Mouse (Mus musculus): ENCODE measurements around the gene Syn3.

The Syn3 gene

GRCm38 (mm10) chr10:86369346-86369745 is 129.3 kb downstream of the Syn3 start:
- no peak for DNase-seq (ENCODE audit: low read depth, low spot score)

DNA sequence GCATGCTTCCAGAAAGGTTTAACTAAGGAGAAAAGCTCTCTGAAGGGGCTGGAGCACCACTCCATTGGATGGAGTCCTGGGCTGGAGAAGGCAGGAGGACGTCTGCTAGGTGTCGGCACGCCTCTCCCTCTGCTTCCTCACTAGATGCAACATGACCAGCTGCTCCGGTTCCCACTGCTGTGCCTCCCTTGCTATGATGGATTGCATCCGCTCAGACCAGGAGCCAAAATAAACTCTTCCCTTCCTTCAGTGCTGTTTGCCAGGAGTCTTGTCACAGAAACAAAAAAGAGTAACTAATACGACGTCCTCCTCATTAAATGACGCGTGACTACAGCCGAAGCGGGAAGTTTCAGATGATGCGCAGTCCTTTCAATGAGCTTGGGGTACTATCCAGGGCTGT is 129.9 kb downstream of the Syn3 start:
- no peak for DNase-seq (ENCODE audit: low read depth, low spot score)

- no peak for DNase-seq (ENCODE audit: low read depth, low spot score)
Measured at GRCm38 (mm10) chr10:86367346-86367745, 131.3 kb downstream of the Syn3 start.

DNA sequence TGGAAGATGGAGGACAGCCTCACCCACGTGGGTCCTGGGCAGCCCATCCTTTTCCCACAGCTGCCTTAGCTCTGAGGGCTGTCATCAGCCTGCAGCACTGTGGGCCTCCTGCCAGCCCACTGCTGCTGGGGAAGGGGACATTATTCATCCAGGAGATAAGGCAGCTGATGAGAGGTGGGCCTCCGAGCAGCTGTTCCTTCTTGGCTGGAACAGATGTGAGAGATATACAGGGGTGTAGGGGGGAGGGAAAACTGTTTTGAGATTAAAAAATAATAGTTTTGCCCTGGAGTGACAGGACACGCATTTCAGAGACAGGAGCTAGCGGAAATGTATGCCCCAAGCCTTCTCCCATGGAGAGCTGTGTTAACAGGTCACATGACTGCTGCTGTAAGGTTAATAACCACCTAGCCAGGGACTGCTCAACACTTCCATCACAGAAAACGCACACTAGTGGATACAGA is 133.0 kb downstream of the Syn3 start:
- DNase-seq (ENCODE audit: low read depth, low spot score), result no peak

GRCm38 (mm10) chr10:86363669-86364309 is 134.9 kb downstream of the Syn3 start:
- no peak for DNase-seq (ENCODE audit: low read depth, low spot score)

- DNase-seq (ENCODE audit: low read depth, low spot score), result no peak
Measured at GRCm38 (mm10) chr10:86359699-86360098, 139.0 kb downstream of the Syn3 start.

DNA sequence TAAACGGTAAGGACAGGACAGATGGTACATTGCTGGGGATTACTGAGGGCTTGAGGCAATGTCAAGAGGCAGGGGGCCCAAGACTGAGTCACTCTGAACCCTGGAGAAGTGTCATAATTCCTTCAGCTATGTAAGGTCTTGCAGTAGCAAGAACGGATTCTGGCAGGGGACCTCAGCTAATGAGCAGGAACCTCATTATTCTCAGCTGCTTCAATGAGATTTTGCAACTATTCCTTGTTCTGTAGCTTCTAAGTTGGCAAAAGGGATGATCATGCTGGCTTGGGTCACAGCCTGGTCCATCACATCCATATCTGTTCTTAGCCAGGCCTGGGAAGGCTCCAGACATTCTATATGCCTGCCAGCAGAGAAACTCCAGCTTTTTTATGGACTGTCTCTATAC is 139.5 kb downstream of the Syn3 start:
- no peak for DNase-seq (ENCODE audit: low read depth, low spot score)

DNA sequence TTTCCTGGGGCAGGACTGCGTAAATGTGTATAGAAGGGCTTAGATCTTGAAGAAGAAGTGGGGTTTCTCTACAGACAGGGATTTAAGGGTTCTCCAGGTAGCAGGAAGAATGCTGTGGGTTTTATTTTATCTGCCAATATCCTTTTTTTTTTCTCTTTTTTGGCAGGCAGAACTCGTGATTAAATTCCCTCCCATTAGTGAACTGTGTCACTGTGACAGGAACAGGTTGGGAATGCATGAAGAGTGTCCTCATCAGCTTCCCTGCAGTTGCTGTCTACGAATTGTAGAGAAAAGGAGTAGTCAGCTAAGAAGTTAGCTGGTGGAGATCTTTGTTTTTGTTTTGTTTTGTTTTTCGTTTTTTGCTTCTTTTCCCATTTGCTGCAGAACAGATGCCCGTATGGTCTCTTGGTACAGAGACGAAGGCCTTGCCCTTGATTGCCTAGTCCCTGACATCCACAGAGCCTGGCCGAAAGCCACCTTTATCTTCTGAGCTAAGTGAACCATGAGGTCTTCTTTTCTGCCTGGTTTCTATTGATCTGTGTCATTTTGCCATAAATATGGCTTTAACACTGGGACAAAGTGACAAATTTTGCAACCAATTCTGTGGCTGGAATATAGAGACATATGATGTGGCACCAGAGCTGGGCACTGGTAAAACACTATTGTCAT is 140.3 kb downstream of the Syn3 start:
- no peak for DNase-seq (ENCODE audit: low read depth, low spot score)

DNA sequence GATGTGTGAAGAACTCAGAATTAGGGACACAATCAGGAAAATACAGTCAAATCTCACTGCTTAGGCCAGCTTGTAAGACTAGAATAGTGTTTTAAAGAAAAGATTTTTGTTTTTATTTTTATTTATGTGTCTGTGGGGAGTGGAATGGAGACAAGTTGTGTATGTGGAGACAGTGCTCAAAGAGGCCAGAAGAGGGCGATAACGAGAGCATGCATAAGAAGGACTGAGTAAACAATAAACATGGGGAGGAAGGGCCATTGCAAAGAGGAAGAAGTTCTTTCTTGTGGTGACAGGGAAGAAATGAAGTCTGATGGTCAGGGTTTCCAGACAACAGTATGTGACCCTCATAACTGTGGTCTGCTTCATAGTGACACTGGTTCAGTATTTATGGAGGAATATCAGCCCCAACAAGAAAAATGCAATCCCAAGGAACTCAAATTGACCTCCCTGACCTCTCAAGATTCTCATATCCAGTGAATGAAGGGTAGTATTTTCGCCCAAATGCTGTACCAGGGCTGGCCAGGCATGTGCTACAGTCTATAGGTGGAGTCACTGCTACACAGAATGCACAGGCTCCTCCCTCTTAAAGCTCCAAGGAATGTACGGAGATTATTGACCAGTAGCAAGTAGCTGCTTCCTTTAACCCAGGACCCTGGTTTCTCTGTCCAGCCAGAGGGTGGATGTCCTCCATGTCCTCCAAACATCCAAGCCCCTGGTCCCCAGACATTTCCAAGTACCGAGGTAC is 141.7 kb downstream of the Syn3 start:
- no peak for DNase-seq (ENCODE audit: low read depth, low spot score)

DNA sequence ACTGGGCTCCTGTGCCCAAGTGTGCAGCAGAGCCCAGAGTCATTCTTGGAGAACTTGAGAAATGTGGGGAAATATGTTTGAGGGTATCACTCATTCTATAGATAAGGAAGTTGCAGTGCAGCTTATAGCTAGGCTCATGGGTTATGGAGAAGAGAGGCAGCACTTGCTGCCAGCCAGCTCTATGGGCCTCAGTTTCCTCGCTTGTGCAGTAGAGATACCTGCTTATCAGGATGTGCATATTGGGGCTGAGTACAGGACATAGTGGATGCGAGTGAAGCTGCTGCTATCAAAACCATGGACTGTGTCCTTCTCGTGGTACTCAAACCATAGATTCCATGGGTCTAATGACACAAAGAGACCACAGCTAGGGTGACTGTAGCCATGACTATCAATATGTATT is 146.2 kb downstream of the Syn3 start:
- no peak for DNase-seq (ENCODE audit: low read depth, low spot score)

- no peak for DNase-seq (ENCODE audit: low read depth, low spot score)
Measured at GRCm38 (mm10) chr10:86351287-86351686, 147.4 kb downstream of the Syn3 start.

- no peak for DNase-seq (ENCODE audit: low read depth, low spot score)
Measured at GRCm38 (mm10) chr10:86346235-86346840, 152.4 kb downstream of the Syn3 start.

- DNase-seq (ENCODE audit: low read depth, low spot score), result no peak
Measured at GRCm38 (mm10) chr10:86345645-86346044, 153.1 kb downstream of the Syn3 start.

DNA sequence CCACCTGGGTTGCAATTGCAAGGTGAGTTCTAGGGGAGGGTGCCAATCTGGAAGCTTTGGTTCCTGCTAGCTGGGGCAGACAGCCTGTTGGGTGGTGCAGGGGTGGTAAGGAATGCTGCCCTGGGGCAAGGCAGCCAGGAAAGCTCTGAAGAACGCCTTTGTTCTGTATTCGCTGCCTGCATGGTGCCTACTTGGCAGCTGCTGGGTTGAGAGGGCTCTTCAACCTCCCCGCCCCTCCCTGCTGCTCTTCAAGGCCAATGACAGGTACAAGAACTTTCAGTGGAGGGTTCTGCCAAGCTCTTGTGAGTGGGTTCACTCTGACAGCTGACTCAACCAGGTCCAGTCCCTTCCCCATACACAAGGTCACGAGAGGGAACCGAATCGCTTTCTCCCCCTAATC is 154.0 kb downstream of the Syn3 start:
- no peak for DNase-seq (ENCODE audit: low read depth, low spot score)

- DNase-seq (ENCODE audit: low read depth, low spot score), result no peak
Measured at GRCm38 (mm10) chr10:86343931-86344330, 154.8 kb downstream of the Syn3 start.

GRCm38 (mm10) chr10:86343362-86343761 is 155.3 kb downstream of the Syn3 start:
- no peak for DNase-seq (ENCODE audit: low read depth, low spot score)

GRCm38 (mm10) chr10:86342713-86343112 is 156.0 kb downstream of the Syn3 start:
- no peak for DNase-seq (ENCODE audit: low read depth, low spot score)

DNA sequence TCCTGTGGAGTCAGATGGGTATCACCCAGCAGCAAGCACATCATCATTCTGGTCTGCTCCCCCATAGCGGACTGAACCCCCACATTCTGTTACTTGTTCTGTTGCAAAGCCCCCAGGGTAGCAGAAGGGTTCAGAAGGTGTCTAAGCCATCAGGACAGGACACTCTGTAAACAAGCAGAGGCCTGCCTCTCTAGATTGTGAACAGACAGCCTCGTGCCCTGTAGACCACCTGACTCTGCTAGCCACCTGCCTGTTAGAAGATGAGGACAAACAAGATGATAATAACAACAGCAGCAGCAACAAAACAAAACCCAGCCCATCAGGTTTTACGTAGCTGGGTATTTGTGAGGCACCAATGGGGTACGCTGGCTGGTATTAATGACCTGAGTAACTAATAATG is 156.5 kb downstream of the Syn3 start:
- no peak for DNase-seq (ENCODE audit: low read depth, low spot score)

DNA sequence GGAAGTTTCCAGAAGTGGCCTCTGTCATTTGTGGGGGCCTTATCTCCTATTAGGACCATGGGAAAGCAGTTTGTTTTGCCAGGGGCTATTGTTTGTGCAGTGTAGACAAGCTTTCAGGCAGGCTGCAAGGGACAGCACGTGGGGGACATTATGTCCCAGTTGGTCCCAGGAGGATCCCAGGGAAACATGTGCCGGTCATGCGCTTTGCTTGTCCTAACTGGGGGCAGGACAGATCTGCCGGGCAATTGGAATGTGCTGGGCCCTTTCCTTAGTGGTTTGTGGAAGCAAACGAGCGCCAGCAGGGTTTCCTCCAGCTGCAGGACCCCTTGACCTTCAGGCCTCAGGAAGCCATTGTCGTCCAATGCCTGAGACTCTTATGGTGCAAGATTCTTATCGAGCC is 157.1 kb downstream of the Syn3 start:
- no peak for DNase-seq (ENCODE audit: low read depth, low spot score)

DNA sequence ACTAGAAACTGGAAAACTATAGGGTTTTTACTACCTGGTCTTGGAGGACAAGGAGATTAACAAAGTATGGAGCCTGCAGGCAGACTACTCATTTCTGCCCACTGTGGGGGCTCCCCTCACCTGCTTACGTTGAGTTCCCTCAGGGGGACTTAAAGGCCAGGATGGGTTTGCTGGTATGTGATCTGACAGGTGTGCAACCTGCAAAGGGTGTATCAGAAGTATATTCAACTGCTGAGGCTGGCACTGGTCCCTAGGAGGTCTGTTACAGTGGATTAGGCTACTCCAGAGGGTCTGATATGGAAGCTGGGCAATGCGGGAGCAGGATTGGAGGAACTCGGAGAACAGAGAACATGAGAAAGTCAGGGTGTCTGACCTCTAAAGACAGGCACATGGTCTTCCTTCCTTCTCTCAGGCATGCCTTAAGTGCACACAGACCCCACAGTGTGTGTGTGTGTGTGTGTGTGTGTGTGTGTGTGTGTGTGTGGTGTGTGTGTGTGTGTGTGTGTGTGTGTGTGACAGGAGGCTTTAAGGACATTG is 157.6 kb downstream of the Syn3 start:
- no peak for DNase-seq (ENCODE audit: low read depth, low spot score)

- DNase-seq (ENCODE audit: low read depth, low spot score), result no peak
Measured at GRCm38 (mm10) chr10:86340421-86340820, 158.3 kb downstream of the Syn3 start.

All from telencephalon, adult 2 months (tissue).